Mouse (Mus musculus) MEL (cell line): ENCODE measurements around the gene Slco1c1. TPM values are rescaled to one million over a fixed set of nuclear protein-coding genes. Genes with fewer than 3 reads are reported as not detected.

Experiments
- DNase-seq: peaks from one replicate; pipeline ENCODE4 v3.0.0; 2011; ENCODE audit warnings: low read depth, low spot score
- H3K27ac ChIP-seq: 2 replicates; pipeline ENCODE4 v1.5.1; 2012; ENCODE audit warnings: low read depth, mild to moderate bottlenecking, control low read depth, low read length, moderate library complexity; ENCODE audit not compliant: control insufficient read depth
- H3K27me3 ChIP-seq, 2 experiments: fragments of 150-350 bp in 1 of 2; sonication (generic) in 1 of 2; 2 replicates each; pipeline ENCODE4 v1.6.1; 2012; ENCODE audit warnings: low read length in 2 of 2, mild to moderate bottlenecking in 2 of 2, improper control_type of control experiment in 1 of 2, moderate library complexity in 1 of 2; ENCODE audit not compliant: insufficient read depth in 2 of 2, control insufficient read depth in 1 of 2
- H3K36me3 ChIP-seq, 2 experiments: 2 replicates each; pipeline ENCODE4 v1.6.1; 2012 to 2014; ENCODE audit warnings: low read length in 2 of 2, improper control_type of control experiment in 1 of 2, inconsistent platforms in 1 of 2, mild to moderate bottlenecking in 1 of 2; ENCODE audit not compliant: insufficient read depth in 2 of 2, control insufficient read depth in 1 of 2
- H3K4me1 ChIP-seq, 2 experiments: fragments of 150-350 bp in 1 of 2; sonication (generic) in 1 of 2; 2 replicates each; pipeline ENCODE4 v1.6.1; 2012; ENCODE audit warnings: low read length in 2 of 2, improper control_type of control experiment in 1 of 2, mild to moderate bottlenecking in 1 of 2; ENCODE audit not compliant: insufficient read depth in 2 of 2, control insufficient read depth in 1 of 2
- H3K4me3 ChIP-seq, 2 experiments: fragments of 150-350 bp in 1 of 2; sonication (generic) in 1 of 2; 2 replicates each; pipeline ENCODE4 v1.5.1; 2012; ENCODE audit warnings: low read depth in 2 of 2, low read length in 2 of 2, mild to moderate bottlenecking in 2 of 2, moderate library complexity in 2 of 2, control low read depth in 1 of 2, improper control_type of control experiment in 1 of 2; ENCODE audit not compliant: control insufficient read depth in 1 of 2, insufficient read depth in 1 of 2
- H3K79me2 ChIP-seq: 2 replicates; pipeline ENCODE4 v1.6.1; 2012; ENCODE audit warnings: mild to moderate bottlenecking, low read length, moderate library complexity; ENCODE audit not compliant: control insufficient read depth, poor library complexity, insufficient read depth
- H3K9ac ChIP-seq: 2 replicates; pipeline ENCODE4 v1.6.1; 2012; ENCODE audit warnings: low read depth, mild to moderate bottlenecking, control low read depth, low read length, moderate library complexity; ENCODE audit not compliant: control insufficient read depth, poor library complexity, severe bottlenecking
- H3K9me3 ChIP-seq: fragments of 150-350 bp; sonication (generic); replicated peaks from 2 replicates; pipeline ENCODE4 v1.6.1; 2012; ENCODE audit warnings: mild to moderate bottlenecking, low read length, improper control_type of control experiment, moderate library complexity; ENCODE audit not compliant: insufficient read depth
- CHD2 ChIP-seq: IDR thresholded peaks from 2 replicates; pipeline ENCODE4 v1.6.1; 2011; ENCODE audit warnings: low read length, improper control_type of control experiment
- E2F4 ChIP-seq: IDR thresholded peaks from 2 replicates; pipeline ENCODE4 v1.6.1; 2011; ENCODE audit warnings: low read depth, low read length, improper control_type of control experiment, borderline replicate concordance
- EP300 ChIP-seq, 2 experiments: IDR thresholded peaks; 2 replicates each; pipeline ENCODE4 v1.6.1; 2011; ENCODE audit warnings: improper control_type of control experiment in 2 of 2, low read length in 2 of 2, low read depth in 1 of 2, mild to moderate bottlenecking in 1 of 2
- GATA1 ChIP-seq: IDR thresholded peaks from 2 replicates; pipeline ENCODE4 v1.6.1; 2011; ENCODE audit warnings: low read depth, low read length, improper control_type of control experiment
- HCFC1 ChIP-seq: IDR thresholded peaks from 2 replicates; pipeline ENCODE4 v1.6.1; 2012; ENCODE audit warnings: low read depth, mild to moderate bottlenecking, inconsistent platforms, low read length, improper control_type of control experiment, moderate library complexity
- KAT2A ChIP-seq: conservative IDR thresholded peaks from 2 replicates; pipeline ENCODE4 v1.6.1; 2012; ENCODE audit warnings: low read depth, low read length, improper control_type of control experiment, inconsistent platforms
- MAX ChIP-seq: IDR thresholded peaks from 2 replicates; pipeline ENCODE4 v1.6.1; 2011; ENCODE audit warnings: low read length, improper control_type of control experiment
- MAZ ChIP-seq: IDR thresholded peaks from 2 replicates; pipeline ENCODE4 v1.6.1; 2012; ENCODE audit warnings: low read depth, mild to moderate bottlenecking, inconsistent platforms, low read length, improper control_type of control experiment
- MXI1 ChIP-seq: IDR thresholded peaks from 2 replicates; pipeline ENCODE4 v1.6.1; 2011; ENCODE audit warnings: mild to moderate bottlenecking, low read depth, low read length, improper control_type of control experiment
- MYC ChIP-seq: IDR thresholded peaks from 2 replicates; pipeline ENCODE4 v1.6.1; 2011; ENCODE audit warnings: low read depth, mild to moderate bottlenecking, low read length, improper control_type of control experiment, moderate library complexity
- NRF1 ChIP-seq: IDR thresholded peaks from 2 replicates; pipeline ENCODE4 v1.6.1; 2014; ENCODE audit warnings: low read depth, mild to moderate bottlenecking, inconsistent platforms, low read length, improper control_type of control experiment, moderate library complexity; ENCODE audit not compliant: poor library complexity, insufficient read depth, severe bottlenecking
- POLR2A ChIP-seq, 2 experiments: IDR thresholded peaks; 2 replicates each; pipeline ENCODE4 v1.6.1; 2011 to 2012; ENCODE audit warnings: low read length in 2 of 2, mild to moderate bottlenecking in 2 of 2, control low read depth in 1 of 2, improper control_type of control experiment in 1 of 2, low read depth in 1 of 2, moderate library complexity in 1 of 2; ENCODE audit not compliant: control insufficient read depth in 1 of 2, insufficient read depth in 1 of 2, poor library complexity in 1 of 2
- POLR2AphosphoS2 ChIP-seq: IDR thresholded peaks from 2 replicates; pipeline ENCODE4 v1.6.1; 2011; ENCODE audit warnings: low read length, improper control_type of control experiment
- POLR2AphosphoS5 ChIP-seq: IDR thresholded peaks from 2 replicates; pipeline ENCODE4 v1.6.1; 2012; ENCODE audit warnings: low read depth, borderline replicate concordance, mild to moderate bottlenecking, inconsistent platforms, low read length, moderate library complexity, mixed read lengths
- RAD21 ChIP-seq: IDR thresholded peaks from 2 replicates; pipeline ENCODE4 v1.6.1; 2011; ENCODE audit warnings: mild to moderate bottlenecking, low read depth, low read length, improper control_type of control experiment
- TBP ChIP-seq: IDR thresholded peaks from 2 replicates; pipeline ENCODE4 v1.8.0; 2011; ENCODE audit warnings: low read depth, low read length, improper control_type of control experiment
- TCF12 ChIP-seq: IDR thresholded peaks from 2 replicates; pipeline ENCODE4 v1.6.1; 2014; ENCODE audit warnings: low read depth, mild to moderate bottlenecking, inconsistent platforms, low read length, improper control_type of control experiment, moderate library complexity
- UBTF ChIP-seq: IDR thresholded peaks from 2 replicates; pipeline ENCODE4 v1.6.1; 2012; ENCODE audit warnings: low read depth, mild to moderate bottlenecking, inconsistent platforms, low read length, improper control_type of control experiment, moderate library complexity, borderline replicate concordance; ENCODE audit not compliant: insufficient read depth
- USF2 ChIP-seq, 2 experiments: IDR thresholded peaks; 2 replicates each; pipeline ENCODE4 v1.6.1; 2011 to 2012; ENCODE audit warnings: improper control_type of control experiment in 2 of 2, low read length in 2 of 2, borderline replicate concordance in 1 of 2, inconsistent platforms in 1 of 2, low read depth in 1 of 2, mild to moderate bottlenecking in 1 of 2; ENCODE audit not compliant: insufficient read depth in 1 of 2
- ZC3H11A ChIP-seq: IDR thresholded peaks from 2 replicates; pipeline ENCODE4 v1.6.1; 2012; ENCODE audit warnings: low read depth, mild to moderate bottlenecking, inconsistent platforms, low read length, improper control_type of control experiment
- ZKSCAN1 ChIP-seq: IDR thresholded peaks from 2 replicates; pipeline ENCODE4 v1.6.1; 2012; ENCODE audit warnings: low read depth, mild to moderate bottlenecking, inconsistent platforms, low read length, improper control_type of control experiment, moderate library complexity
- ZMIZ1 ChIP-seq: IDR thresholded peaks from 2 replicates; pipeline ENCODE4 v1.6.1; 2012; ENCODE audit warnings: low read depth, mild to moderate bottlenecking, inconsistent platforms, low read length, improper control_type of control experiment, moderate library complexity
- polyA plus RNA-seq, 2 experiments: library from polyadenylated mRNA; stranded (reverse) in 1 of 2; unstranded in 1 of 2; fragments of >175 nt in 1 of 2; fragments of >200 nt in 1 of 2; gene quantifications; 2 replicates each; pipeline versions ENCODE4 v1.2.1 to v1.2.4; 2012; ENCODE audit warnings: low replicate concordance in 2 of 2, low read depth in 1 of 2; ENCODE audit not compliant: insufficient read length in 2 of 2, insufficient read depth in 1 of 2, missing spikeins in 1 of 2
- total RNA-seq: library from RNA; depleted of rRNA; stranded (reverse); fragments of 300-350 nt; gene quantifications from 2 replicates; pipeline ENCODE4 v1.2.3, GENCODE M21; 2012

Slco1c1 gene
- total and polyA plus RNA-seq, 3 experiments = not detected

DNA sequence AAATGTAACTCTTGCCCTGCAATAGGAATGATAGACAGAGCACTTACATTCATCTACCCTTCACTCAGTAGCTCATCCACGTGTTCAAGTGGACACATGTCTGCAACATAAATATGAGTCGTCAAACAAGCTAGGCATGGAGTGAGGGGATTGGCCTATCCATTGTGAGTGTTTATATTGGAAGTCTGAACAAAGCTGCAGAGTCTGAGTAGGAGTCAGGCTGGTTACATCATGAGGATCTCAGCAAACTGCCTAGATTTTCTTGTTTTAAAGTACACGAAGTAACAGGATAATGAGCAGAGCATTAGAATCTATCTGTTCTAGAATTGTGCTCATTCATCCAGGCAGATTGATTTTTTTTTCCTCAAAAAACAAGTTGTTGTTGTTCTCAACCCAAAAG, 23.0 kb upstream of the Slco1c1 start:
- Histone ChIP-seq H3K9me3 (no peaks in the 10 kb centered on the region), H3K4me3 (no peak overlapping the region)
- no peak for DNase-seq
- TF ChIP-seq UBTF = no peak
- TF ChIP-seq MYC = no peak
- TF ChIP-seq ZC3H11A = no peak
- TF ChIP-seq ZMIZ1 = no peak
- no peak for TF ChIP-seq EP300 (IDR thresholded peaks at IDR 0.05; ENCODE audit: low read depth in 1 of 2, low read length in 2 of 2)
- no peak for TF ChIP-seq TCF12
- TF ChIP-seq NRF1 = no peak
- TF ChIP-seq POLR2AphosphoS5 = no peak
- no peak for TF ChIP-seq KAT2A
- TF ChIP-seq CHD2 = no peak
- no peak for TF ChIP-seq USF2 (IDR thresholded peaks at IDR 0.05; ENCODE audit: borderline replicate concordance in 1 of 2, insufficient read depth in 1 of 2, low read depth in 1 of 2, low read length in 2 of 2)
- no peak for TF ChIP-seq MXI1
- TF ChIP-seq GATA1 = no peak
- no peak for TF ChIP-seq HCFC1
- no peak for TF ChIP-seq POLR2AphosphoS2
- no peak for TF ChIP-seq MAZ
- no peak for TF ChIP-seq E2F4
- TF ChIP-seq RAD21 = no peak
- TF ChIP-seq ZKSCAN1 = no peak
- TF ChIP-seq, all 39 proteins: peak for 0
- Histone ChIP-seq H3K27me3 (no peaks in the 10 kb centered on the region), H3K9ac (no peak overlapping the region), H3K4me1 (no peaks in the 10 kb centered on the region), H3K79me2 (no peaks in the 10 kb centered on the region), H3K27ac (no peak overlapping the region), H3K36me3 (no peaks in the 10 kb centered on the region)

DNA sequence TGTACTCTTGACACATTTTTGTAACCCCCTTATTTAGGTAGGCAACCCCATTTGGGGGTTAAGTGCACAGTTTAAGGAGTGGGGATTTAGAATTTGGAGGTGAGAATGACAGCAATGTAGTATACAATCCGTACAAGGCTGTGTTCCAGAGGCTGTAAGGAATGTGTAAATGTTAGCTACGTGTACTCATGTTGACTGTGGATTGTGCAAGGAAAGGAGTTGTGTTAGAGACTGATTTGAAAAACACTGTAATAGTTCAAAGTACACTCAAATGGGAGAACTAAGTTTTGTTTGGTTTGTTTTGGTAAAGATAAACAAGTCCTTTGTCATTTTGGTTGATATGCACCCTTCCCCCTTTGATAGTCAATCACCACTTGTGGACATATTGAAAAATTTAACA, 1.6 kb upstream of the Slco1c1 start:
- DNase-seq = no peak
- H3K4me3 ChIP-seq = no peak overlapping the region
- no peaks in the 10 kb centered on the region for H3K79me2 ChIP-seq
- no peaks in the 10 kb centered on the region for H3K27me3 ChIP-seq
- no peaks in the 10 kb centered on the region for H3K4me1 ChIP-seq
- no peaks in the 10 kb centered on the region for H3K9me3 ChIP-seq
- TF ChIP-seq GATA1 (no peak), E2F4 (no peak), CHD2 (no peak), TBP (no peak), MAX (no peak), ZKSCAN1 (no peak), POLR2A (IDR thresholded peaks at IDR 0.05; ENCODE audit: control insufficient read depth in 1 of 2, insufficient read depth in 1 of 2, low read depth in 1 of 2, low read length in 2 of 2, poor library complexity in 1 of 2) (no peak)
- no peak overlapping the region for H3K9ac ChIP-seq
- no peaks in the 10 kb centered on the region for H3K36me3 ChIP-seq
- H3K27ac ChIP-seq = no peak overlapping the region
